Mouse (Mus musculus): ENCODE measurements around the gene Tspan7. TPM values are rescaled to one million over a fixed set of nuclear protein-coding genes. Genes with fewer than 3 reads are reported as not detected.

Gene Tspan7
- polyA plus RNA-seq, 1 experiment from 2014 or later = 336 TPM

DNA sequence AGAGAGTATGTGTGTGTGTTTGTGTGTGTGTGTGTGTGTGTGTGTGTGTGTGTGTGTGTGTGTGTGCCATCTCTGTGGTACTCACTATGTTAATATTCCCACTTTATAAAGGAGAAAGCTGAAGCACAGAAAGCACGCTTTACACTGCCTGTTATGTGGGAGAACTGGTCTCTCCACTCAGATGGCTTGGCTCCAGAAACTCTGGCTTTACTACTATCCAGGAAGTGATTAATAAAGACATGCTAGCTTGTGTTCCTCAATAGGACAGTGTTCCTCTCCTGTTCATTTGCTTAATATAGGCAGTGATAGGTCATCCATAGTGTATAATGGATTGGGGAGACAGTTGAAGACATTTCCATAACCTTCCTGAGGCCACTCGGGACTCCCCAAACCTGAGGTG is 54.1 kb downstream of the Tspan7 start:
- H3K4me3 ChIP-seq (replicated peaks; ENCODE audit: low read length) = no peak overlapping the region
- 83% methylated on average over 2 of the region's 2 CpGs for WGBS
- H3K27me3 ChIP-seq (replicated peaks; ENCODE audit: control insufficient read depth, insufficient read depth, low read length) = no peaks in the 10 kb centered on the region
- no peak overlapping the region for H3K9ac ChIP-seq (replicated peaks; ENCODE audit: low read depth, low read length)
- no peaks in the 10 kb centered on the region for H3K9me3 ChIP-seq (ENCODE audit: control insufficient read depth, low read length)
- no peak overlapping the region for H3K27ac ChIP-seq (ENCODE audit: low read length)
- H3K4me2 ChIP-seq (ENCODE audit: low read length) = no peak overlapping the region
- no peaks in the 10 kb centered on the region for H3K36me3 ChIP-seq (ENCODE audit: control insufficient read depth, insufficient read depth)
- ATAC-seq = no peak
- no peaks in the 10 kb centered on the region for H3K4me1 ChIP-seq (replicated peaks; ENCODE audit: control insufficient read depth, insufficient read depth, low read length)

DNA sequence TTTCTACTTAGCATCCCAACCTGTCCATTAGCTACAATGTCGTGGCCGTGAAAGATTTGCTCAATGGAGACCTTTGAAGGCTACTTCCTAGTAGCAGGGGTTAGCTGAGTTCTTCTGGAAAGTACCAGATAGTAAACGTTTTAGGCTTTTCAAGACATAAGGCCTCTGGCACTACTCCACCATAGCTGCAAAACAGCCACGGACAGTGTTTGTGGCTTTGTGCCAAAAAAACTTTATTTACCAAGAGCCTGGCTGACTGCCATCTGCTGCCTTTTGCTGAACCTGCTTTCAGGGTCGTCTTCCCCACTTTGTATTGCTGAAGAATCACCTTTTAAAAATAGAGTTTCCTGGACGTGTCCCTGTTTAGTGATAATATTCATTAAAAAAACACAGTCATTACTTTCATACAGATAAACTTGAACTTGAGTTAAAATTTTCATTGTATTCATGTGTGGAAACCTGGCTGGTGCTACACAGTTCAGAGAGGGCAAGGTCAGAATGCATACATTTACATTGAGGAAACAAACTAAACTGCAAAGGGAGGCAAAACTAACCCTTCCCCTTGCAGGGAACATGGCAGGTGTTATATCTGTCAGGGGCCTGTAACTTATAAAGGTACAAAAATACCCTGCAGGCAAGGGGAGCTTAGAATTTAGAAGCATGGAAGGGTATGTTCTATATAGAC is 54.7 kb downstream of the Tspan7 start:
- 39% methylated on average over 6 of the region's 6 CpGs for WGBS

DNA sequence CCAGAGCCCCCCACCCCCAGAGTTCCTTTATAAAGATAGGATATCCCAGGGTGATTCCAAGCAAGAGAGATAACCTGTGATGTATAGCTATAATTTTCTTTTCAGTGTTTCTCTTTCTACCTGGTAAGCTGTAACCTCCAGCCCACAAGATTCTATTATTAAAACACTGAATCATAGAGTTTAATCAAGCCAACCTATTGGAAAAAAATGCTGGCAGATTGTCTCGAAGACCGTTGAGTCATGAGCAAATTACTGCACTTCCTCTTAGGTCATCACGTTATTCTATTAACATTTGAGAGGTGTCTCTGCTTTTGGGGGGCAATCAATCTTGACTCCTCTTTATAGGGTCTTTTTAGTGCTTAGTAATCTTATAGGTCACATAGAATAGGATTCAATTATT is 61.9 kb downstream of the Tspan7 start:
- Histone ChIP-seq H3K36me3 (ENCODE audit: control insufficient read depth, insufficient read depth) (no peaks in the 10 kb centered on the region), H3K9me3 (ENCODE audit: control insufficient read depth, low read length) (no peaks in the 10 kb centered on the region), H3K9ac (replicated peaks; ENCODE audit: low read depth, low read length) (no peak overlapping the region), H3K4me3 (replicated peaks; ENCODE audit: low read length) (no peak overlapping the region), H3K27me3 (replicated peaks; ENCODE audit: control insufficient read depth, insufficient read depth, low read length) (no peaks in the 10 kb centered on the region), H3K4me1 (replicated peaks; ENCODE audit: control insufficient read depth, insufficient read depth, low read length) (no peaks in the 10 kb centered on the region), H3K4me2 (ENCODE audit: low read length) (no peak overlapping the region), H3K27ac (ENCODE audit: low read length) (no peak overlapping the region)
- WGBS = 92% methylated on average over 3 of the region's 3 CpGs
- ATAC-seq = no peak

More for the DNA sequence above, 54.7 kb downstream of the Tspan7 start:
- no peaks in the 10 kb centered on the region for H3K27me3 ChIP-seq (replicated peaks; ENCODE audit: control insufficient read depth, insufficient read depth, low read length)
- no peak overlapping the region for H3K4me3 ChIP-seq (replicated peaks; ENCODE audit: low read length)
- no peaks in the 10 kb centered on the region for H3K4me1 ChIP-seq (replicated peaks; ENCODE audit: control insufficient read depth, insufficient read depth, low read length)
- no peaks in the 10 kb centered on the region for H3K9me3 ChIP-seq (ENCODE audit: control insufficient read depth, low read length)
- H3K36me3 ChIP-seq (ENCODE audit: control insufficient read depth, insufficient read depth) = no peaks in the 10 kb centered on the region
- no peak overlapping the region for H3K27ac ChIP-seq (ENCODE audit: low read length)
- no peak for ATAC-seq
- H3K9ac ChIP-seq (replicated peaks; ENCODE audit: low read depth, low read length) = no peak overlapping the region
- H3K4me2 ChIP-seq (ENCODE audit: low read length) = no peak overlapping the region

DNA sequence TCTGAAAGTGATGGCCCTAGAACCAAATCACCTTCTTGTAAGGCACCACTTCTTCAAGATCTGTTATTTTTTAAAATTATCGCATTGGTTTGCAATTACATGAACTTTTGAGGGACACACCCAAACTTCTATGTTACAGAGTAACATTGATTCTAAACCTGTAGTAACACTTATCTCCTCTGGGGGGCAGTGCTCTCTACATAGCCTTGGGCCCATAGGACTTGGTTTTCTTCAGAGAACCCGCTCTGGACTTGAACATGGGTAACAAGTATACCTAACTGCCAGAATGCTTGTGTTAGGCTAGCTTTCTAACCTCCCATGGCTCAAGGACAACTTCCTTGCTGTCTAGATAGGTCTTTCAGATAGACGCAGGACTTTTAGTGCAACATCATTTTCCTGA is 64.8 kb downstream of the Tspan7 start:
- no peak for ATAC-seq
- H3K4me2 ChIP-seq (ENCODE audit: low read length) = no peak overlapping the region
- H3K4me1 ChIP-seq (replicated peaks; ENCODE audit: control insufficient read depth, insufficient read depth, low read length) = no peaks in the 10 kb centered on the region
- no peaks in the 10 kb centered on the region for H3K9me3 ChIP-seq (ENCODE audit: control insufficient read depth, low read length)
- H3K4me3 ChIP-seq (replicated peaks; ENCODE audit: low read length) = no peak overlapping the region
- no peak overlapping the region for H3K27ac ChIP-seq (ENCODE audit: low read length)
- no peaks in the 10 kb centered on the region for H3K36me3 ChIP-seq (ENCODE audit: control insufficient read depth, insufficient read depth)
- H3K9ac ChIP-seq (replicated peaks; ENCODE audit: low read depth, low read length) = no peak overlapping the region
- H3K27me3 ChIP-seq (replicated peaks; ENCODE audit: control insufficient read depth, insufficient read depth, low read length) = no peaks in the 10 kb centered on the region
- 83% methylated on average over 3 of the region's 3 CpGs for WGBS

DNA sequence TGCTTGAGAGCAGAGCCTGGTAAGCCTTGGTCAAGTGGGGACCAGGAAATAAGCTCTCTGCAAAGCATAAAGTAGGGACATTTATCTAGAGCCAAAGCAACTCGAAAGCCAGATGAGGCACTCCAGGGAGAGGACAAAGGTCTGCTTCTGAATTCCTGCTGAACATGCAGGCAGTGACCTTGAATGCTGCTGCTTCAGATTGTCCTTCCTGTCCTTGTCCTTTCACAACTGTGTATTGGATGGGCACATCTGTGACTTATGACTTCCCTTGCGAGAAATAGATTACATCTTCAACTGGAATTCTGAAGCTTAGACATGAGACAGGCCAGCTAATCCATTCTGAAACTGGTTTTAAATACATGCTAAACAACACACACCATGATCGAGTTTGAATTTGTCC is 71.9 kb downstream of the Tspan7 start:
- Histone ChIP-seq H3K4me1 (replicated peaks; ENCODE audit: control insufficient read depth, insufficient read depth, low read length) (peaks cover 2% of the 10 kb centered on the region; the same call in 1 of the 2 replicates), H3K36me3 (ENCODE audit: control insufficient read depth, insufficient read depth) (no peaks in the 10 kb centered on the region), H3K4me2 (ENCODE audit: low read length) (no peak overlapping the region), H3K27me3 (replicated peaks; ENCODE audit: control insufficient read depth, insufficient read depth, low read length) (no peaks in the 10 kb centered on the region), H3K4me3 (replicated peaks; ENCODE audit: low read length) (no peak overlapping the region), H3K9me3 (ENCODE audit: control insufficient read depth, low read length) (no peaks in the 10 kb centered on the region), H3K9ac (replicated peaks; ENCODE audit: low read depth, low read length) (no peak overlapping the region), H3K27ac (ENCODE audit: low read length) (no peak overlapping the region)
- ATAC-seq = no peak
- 85% methylated on average over 3 of the region's 3 CpGs for WGBS

DNA sequence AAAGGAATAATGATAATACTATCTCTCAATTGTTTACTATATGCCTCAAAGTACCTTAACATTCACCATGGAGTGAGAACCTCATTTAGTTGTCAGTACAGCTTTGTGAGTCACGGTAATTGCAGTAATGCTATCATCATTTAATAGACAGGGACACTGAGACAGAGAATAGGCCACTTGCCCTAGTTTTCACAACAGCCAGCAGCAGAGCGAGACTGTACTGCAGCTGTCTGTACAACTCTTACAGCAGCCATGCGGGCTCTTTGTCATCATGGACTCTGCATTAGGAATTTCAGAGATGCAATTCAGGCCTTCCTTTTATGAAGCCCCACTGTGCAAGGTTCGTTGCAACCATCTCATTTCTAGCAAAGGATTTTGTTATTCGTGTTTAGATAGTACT is 72.6 kb downstream of the Tspan7 start:
- no peaks in the 10 kb centered on the region for H3K9me3 ChIP-seq (ENCODE audit: control insufficient read depth, low read length)
- no peak for ATAC-seq
- WGBS = 43% methylated on average over 5 of the region's 5 CpGs
- no peak overlapping the region for H3K27ac ChIP-seq (ENCODE audit: low read length)
- H3K4me1 ChIP-seq (replicated peaks; ENCODE audit: control insufficient read depth, insufficient read depth, low read length) = peaks cover 2% of the 10 kb centered on the region; the same call in 1 of the 2 replicates
- H3K36me3 ChIP-seq (ENCODE audit: control insufficient read depth, insufficient read depth) = no peaks in the 10 kb centered on the region
- no peaks in the 10 kb centered on the region for H3K27me3 ChIP-seq (replicated peaks; ENCODE audit: control insufficient read depth, insufficient read depth, low read length)
- no peak overlapping the region for H3K4me2 ChIP-seq (ENCODE audit: low read length)
- H3K9ac ChIP-seq (replicated peaks; ENCODE audit: low read depth, low read length) = no peak overlapping the region
- no peak overlapping the region for H3K4me3 ChIP-seq (replicated peaks; ENCODE audit: low read length)

DNA sequence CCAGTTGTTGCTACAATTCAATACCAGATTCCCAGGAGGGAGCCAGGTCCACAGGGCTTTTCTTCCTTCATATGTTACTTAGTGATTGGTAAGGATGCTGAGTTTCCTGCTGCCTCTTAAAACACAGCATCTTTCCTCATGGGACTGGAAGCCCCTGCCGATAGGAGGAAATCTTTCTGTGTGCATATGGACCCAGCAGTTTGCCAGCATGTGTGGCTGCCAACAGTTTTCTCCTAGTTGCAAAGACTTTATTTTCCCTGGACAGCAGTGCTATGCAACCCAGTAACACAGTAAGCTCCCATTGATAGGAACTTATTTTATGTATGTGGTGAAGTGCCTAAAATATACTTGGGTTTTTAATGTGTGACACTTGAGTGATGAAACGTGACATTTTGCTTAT is 73.7 kb downstream of the Tspan7 start:
- H3K4me3 ChIP-seq (replicated peaks; ENCODE audit: low read length) = no peak overlapping the region
- H3K27me3 ChIP-seq (replicated peaks; ENCODE audit: control insufficient read depth, insufficient read depth, low read length) = no peaks in the 10 kb centered on the region
- no peak overlapping the region for H3K27ac ChIP-seq (ENCODE audit: low read length)
- H3K4me2 ChIP-seq (ENCODE audit: low read length) = no peak overlapping the region
- WGBS = 59% methylated on average over 2 of the region's 2 CpGs
- peak; percentile 65 for ATAC-seq
- no peaks in the 10 kb centered on the region for H3K36me3 ChIP-seq (ENCODE audit: control insufficient read depth, insufficient read depth)
- H3K9ac ChIP-seq (replicated peaks; ENCODE audit: low read depth, low read length) = no peak overlapping the region
- H3K9me3 ChIP-seq (ENCODE audit: control insufficient read depth, low read length) = no peaks in the 10 kb centered on the region
- peaks cover 2% of the 10 kb centered on the region; the same call in 1 of the 2 replicates for H3K4me1 ChIP-seq (replicated peaks; ENCODE audit: control insufficient read depth, insufficient read depth, low read length)

DNA sequence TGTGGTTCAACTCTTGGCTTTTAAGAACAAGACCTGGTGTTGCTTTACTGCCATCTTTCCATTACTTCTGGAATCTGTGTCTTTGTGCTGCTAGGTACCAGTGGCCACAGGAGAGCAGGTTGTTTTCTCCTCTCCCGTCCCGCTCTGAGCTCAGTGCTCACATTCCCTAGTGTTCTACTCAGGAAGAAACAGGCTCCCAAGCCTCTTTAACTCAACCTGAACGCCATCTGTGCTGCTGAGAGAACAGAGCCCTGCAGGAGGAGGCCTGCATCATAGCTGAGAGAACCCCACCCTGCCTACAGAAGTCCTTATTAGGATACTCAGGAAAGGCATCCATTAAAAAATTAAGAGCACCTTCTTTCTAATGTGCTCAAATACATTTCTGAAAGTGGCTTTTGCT is 80.9 kb downstream of the Tspan7 start:
- Histone ChIP-seq H3K36me3 (ENCODE audit: control insufficient read depth, insufficient read depth) (no peaks in the 10 kb centered on the region), H3K4me2 (ENCODE audit: low read length) (no peak overlapping the region), H3K4me3 (replicated peaks; ENCODE audit: low read length) (no peak overlapping the region), H3K4me1 (replicated peaks; ENCODE audit: control insufficient read depth, insufficient read depth, low read length) (no peaks in the 10 kb centered on the region), H3K9me3 (ENCODE audit: control insufficient read depth, low read length) (no peaks in the 10 kb centered on the region), H3K27ac (ENCODE audit: low read length) (no peak overlapping the region), H3K27me3 (replicated peaks; ENCODE audit: control insufficient read depth, insufficient read depth, low read length) (no peaks in the 10 kb centered on the region), H3K9ac (replicated peaks; ENCODE audit: low read depth, low read length) (no peak overlapping the region)
- ATAC-seq = no peak
- WGBS = 74% methylated on average over 3 of the region's 3 CpGs

DNA sequence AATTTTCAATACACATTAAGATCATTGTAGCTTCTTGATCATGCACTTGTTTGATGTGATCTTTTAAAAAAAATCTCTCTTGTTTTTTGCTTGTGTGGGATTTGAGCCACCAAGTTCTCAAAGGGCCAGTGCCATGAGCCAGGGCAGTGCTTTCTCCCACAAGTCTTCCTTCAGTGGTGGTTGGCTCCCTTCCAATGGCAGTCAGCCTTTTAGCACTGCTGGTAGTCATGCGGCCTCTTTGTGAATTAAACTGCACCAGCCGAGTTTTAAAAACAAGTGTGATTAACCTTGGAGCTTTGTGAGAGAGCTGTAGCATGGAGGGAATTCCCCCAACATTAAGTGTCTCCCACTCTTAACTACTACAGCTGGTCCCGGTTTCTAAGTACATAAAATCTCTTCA is 89.6 kb downstream of the Tspan7 start:
- Histone ChIP-seq H3K9ac (replicated peaks; ENCODE audit: low read depth, low read length) (no peak overlapping the region), H3K27me3 (replicated peaks; ENCODE audit: control insufficient read depth, insufficient read depth, low read length) (no peaks in the 10 kb centered on the region), H3K27ac (ENCODE audit: low read length) (no peak overlapping the region; the same call in 1 of the 2 replicates), H3K4me3 (replicated peaks; ENCODE audit: low read length) (no peak overlapping the region), H3K4me2 (ENCODE audit: low read length) (no peak overlapping the region), H3K4me1 (replicated peaks; ENCODE audit: control insufficient read depth, insufficient read depth, low read length) (peaks cover 6% of the 10 kb centered on the region; the same call in 1 of the 2 replicates), H3K36me3 (ENCODE audit: control insufficient read depth, insufficient read depth) (no peaks in the 10 kb centered on the region), H3K9me3 (ENCODE audit: control insufficient read depth, low read length) (no peaks in the 10 kb centered on the region)
- peak; percentile 72 for ATAC-seq
- WGBS = 23% methylated on average over 3 of the region's 3 CpGs

DNA sequence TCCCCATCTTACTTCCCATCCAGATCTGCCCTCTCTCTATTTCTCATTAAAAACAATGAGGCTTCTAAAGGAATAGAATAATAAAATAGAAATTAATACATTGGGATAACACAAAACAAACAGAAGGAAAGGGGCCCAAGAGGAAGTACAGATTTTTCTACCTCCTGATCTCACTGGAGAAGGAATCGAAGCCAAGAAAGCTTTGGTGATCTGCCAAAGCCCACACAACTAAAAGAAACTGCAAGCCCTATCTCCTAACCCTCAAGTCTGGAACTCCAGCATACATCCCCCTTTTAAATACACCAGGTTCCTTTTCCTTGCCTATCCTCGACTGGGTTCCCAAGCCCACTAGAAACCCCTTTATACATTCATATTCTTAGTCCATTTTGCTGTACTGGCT is 90.4 kb downstream of the Tspan7 start:
- H3K4me1 ChIP-seq (replicated peaks; ENCODE audit: control insufficient read depth, insufficient read depth, low read length) = peaks cover 6% of the 10 kb centered on the region; the same call in 1 of the 2 replicates
- H3K4me3 ChIP-seq (replicated peaks; ENCODE audit: low read length) = no peak overlapping the region
- no peaks in the 10 kb centered on the region for H3K36me3 ChIP-seq (ENCODE audit: control insufficient read depth, insufficient read depth)
- ATAC-seq = no peak
- no peak overlapping the region for H3K27ac ChIP-seq (ENCODE audit: low read length)
- WGBS = 38% methylated on average over 2 of the region's 2 CpGs
- H3K4me2 ChIP-seq (ENCODE audit: low read length) = no peak overlapping the region
- no peak overlapping the region for H3K9ac ChIP-seq (replicated peaks; ENCODE audit: low read depth, low read length)
- H3K27me3 ChIP-seq (replicated peaks; ENCODE audit: control insufficient read depth, insufficient read depth, low read length) = no peaks in the 10 kb centered on the region
- no peaks in the 10 kb centered on the region for H3K9me3 ChIP-seq (ENCODE audit: control insufficient read depth, low read length)

Data from forebrain, embryonic 16.5 days (tissue).